Mouse (Mus musculus) lung, postnatal 0 days (tissue): ENCODE measurements around the gene Gngt1.

Source experiments
- CTCF ChIP-seq: IDR thresholded peaks from 2 replicates; pipeline ENCODE4 v1.5.1; 2016; ENCODE audit warnings: antibody characterized with exemption, mild to moderate bottlenecking
- EP300 ChIP-seq: IDR thresholded peaks from 2 replicates; pipeline ENCODE4 v1.6.1; 2016; ENCODE audit warnings: antibody characterized with exemption, mild to moderate bottlenecking, control low read depth

- TF ChIP-seq CTCF (no peak), EP300 (no peak)
These were observed 25.6 kb upstream of the Gngt1 start for GRCm38 (mm10) chr6:3967676-3968626.
